Mouse (Mus musculus): ENCODE results near the gene Ppt1. TPM values are rescaled to one million over a fixed set of nuclear protein-coding genes. Genes with fewer than 3 reads are reported as not detected.

Ppt1 gene
- polyA plus RNA-seq, 1 experiment from 2014 or later = 85.2 TPM

DNA sequence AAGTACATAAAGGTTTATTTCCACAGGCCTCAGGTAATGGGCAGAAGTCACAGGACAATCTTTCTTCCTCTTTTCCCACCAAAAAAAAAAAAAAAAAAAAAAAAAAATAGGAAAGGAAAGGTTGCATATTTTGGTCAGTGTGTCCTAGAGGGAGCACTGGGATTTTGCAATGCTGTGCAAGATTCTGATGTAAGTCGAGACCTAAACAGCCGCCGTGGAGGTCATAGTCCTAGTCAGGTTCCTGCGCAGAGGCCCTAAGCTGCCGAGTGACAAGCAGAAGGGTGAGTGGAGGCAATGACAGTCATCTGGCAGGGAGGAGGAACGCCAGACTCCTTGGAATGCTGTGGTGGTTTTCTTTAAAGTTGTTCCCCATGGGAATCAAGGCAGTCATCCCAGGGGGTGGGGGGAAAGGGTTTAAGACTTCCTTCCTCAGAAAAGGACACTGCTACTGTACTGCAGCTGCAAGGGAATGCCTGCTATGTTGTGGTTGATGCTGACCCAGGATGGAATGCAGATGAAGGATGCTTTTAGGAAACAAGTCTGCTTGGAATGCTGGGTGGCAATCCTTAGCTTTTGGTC, 23.1 kb downstream of the Ppt1 start:
- peaks cover 43% of the 10 kb centered on the region for H3K36me3 ChIP-seq (ENCODE audit: control insufficient read depth, insufficient read depth)
- 78% methylated on average over 6 of the region's 6 CpGs for WGBS
- no peak overlapping the region for H3K27ac ChIP-seq (ENCODE audit: low read length)
- no peaks in the 10 kb centered on the region for H3K9me3 ChIP-seq (ENCODE audit: control insufficient read depth, low read length)
- H3K4me1 ChIP-seq (replicated peaks; ENCODE audit: control insufficient read depth, insufficient read depth, low read length) = no peaks in the 10 kb centered on the region
- H3K27me3 ChIP-seq (replicated peaks; ENCODE audit: control insufficient read depth, insufficient read depth, low read length) = no peaks in the 10 kb centered on the region
- H3K4me2 ChIP-seq (ENCODE audit: low read length) = no peak overlapping the region
- no peak overlapping the region for H3K4me3 ChIP-seq (replicated peaks; ENCODE audit: low read length)
- H3K9ac ChIP-seq (replicated peaks; ENCODE audit: low read depth, low read length) = no peak overlapping the region
- no peak for ATAC-seq

DNA sequence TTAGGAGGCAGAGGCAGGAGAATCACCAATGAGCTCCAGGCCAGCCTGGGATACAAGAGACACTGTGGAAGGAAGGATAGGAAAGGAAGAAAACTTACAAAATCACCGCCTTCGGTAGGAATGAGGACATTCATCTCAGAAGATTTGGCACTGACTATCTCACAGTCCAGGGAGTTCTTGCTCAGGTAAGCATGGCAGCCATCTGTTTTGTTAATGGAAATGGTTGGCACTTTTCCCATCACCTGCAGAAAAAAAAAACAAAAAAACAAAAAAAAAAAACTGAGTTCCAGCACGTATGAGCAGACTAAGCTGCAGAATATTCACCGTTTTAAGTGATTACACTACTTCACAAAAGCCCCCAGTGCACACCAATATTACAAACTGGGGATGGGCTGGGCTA, 25.8 kb downstream of the Ppt1 start:
- H3K4me3 ChIP-seq (replicated peaks; ENCODE audit: low read length) = no peak overlapping the region
- WGBS = 90% methylated on average over 4 of the region's 4 CpGs
- H3K4me1 ChIP-seq (replicated peaks; ENCODE audit: control insufficient read depth, insufficient read depth, low read length) = no peaks in the 10 kb centered on the region
- H3K9ac ChIP-seq (replicated peaks; ENCODE audit: low read depth, low read length) = no peak overlapping the region
- no peak overlapping the region for H3K4me2 ChIP-seq (ENCODE audit: low read length)
- H3K36me3 ChIP-seq (ENCODE audit: control insufficient read depth, insufficient read depth) = peaks cover 55% of the 10 kb centered on the region
- no peaks in the 10 kb centered on the region for H3K27me3 ChIP-seq (replicated peaks; ENCODE audit: control insufficient read depth, insufficient read depth, low read length)
- no peak for ATAC-seq
- H3K27ac ChIP-seq (ENCODE audit: low read length) = no peak overlapping the region
- H3K9me3 ChIP-seq (ENCODE audit: control insufficient read depth, low read length) = no peaks in the 10 kb centered on the region

DNA sequence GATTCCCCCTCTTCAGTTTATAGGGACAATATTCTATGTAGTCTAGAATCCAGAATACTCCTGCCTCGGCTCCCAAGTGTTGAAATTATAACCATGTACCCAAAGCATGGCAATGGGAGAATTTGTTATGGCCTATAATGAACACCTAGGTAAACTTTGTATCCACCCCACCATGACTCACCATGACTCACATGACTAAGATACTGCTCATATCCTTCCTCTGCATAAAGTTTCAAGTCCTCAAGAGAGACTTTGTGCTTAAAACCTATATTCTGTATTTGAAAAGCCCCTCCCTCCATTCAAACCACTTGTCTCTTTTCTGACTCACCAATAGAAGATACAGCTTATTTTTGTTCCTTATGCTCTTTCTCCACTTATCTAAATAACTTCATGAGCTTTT, 32.0 kb downstream of the Ppt1 start:
- Histone ChIP-seq H3K9me3 (ENCODE audit: control insufficient read depth, low read length) (no peaks in the 10 kb centered on the region), H3K27me3 (replicated peaks; ENCODE audit: control insufficient read depth, insufficient read depth, low read length) (no peaks in the 10 kb centered on the region), H3K4me2 (ENCODE audit: low read length) (no peak overlapping the region), H3K4me3 (replicated peaks; ENCODE audit: low read length) (no peak overlapping the region), H3K27ac (ENCODE audit: low read length) (no peak overlapping the region), H3K9ac (replicated peaks; ENCODE audit: low read depth, low read length) (no peak overlapping the region), H3K36me3 (ENCODE audit: control insufficient read depth, insufficient read depth) (peaks cover 52% of the 10 kb centered on the region), H3K4me1 (replicated peaks; ENCODE audit: control insufficient read depth, insufficient read depth, low read length) (no peaks in the 10 kb centered on the region)
- no peak for ATAC-seq
- WGBS = 96% methylated on average over 1 of the region's 1 CpGs

DNA sequence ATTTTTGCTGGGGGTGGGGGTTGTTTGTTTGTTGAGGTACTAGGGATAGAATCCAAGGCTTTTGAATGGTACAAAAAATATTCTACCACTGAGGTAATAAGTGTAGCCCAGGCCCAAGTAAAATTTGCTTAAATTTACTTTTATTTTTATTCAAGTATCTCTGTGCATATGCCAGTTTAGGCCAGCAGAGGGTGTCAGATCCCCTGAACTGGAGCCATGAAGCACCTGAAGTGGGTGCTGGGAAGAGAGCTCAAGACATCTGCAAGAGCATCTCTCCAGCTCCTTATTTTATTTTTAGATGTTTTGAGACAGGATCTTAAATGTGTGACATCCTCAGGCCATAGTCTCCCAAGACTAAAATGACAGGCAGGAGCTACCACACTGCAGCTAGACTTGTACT, 34.0 kb downstream of the Ppt1 start:
- H3K4me3 ChIP-seq (replicated peaks; ENCODE audit: low read length) = no peak overlapping the region
- no peaks in the 10 kb centered on the region for H3K9me3 ChIP-seq (ENCODE audit: control insufficient read depth, low read length)
- no peak overlapping the region for H3K9ac ChIP-seq (replicated peaks; ENCODE audit: low read depth, low read length)
- no peak overlapping the region for H3K27ac ChIP-seq (ENCODE audit: low read length)
- no peak overlapping the region for H3K4me2 ChIP-seq (ENCODE audit: low read length)
- H3K36me3 ChIP-seq (ENCODE audit: control insufficient read depth, insufficient read depth) = peaks cover 38% of the 10 kb centered on the region
- H3K4me1 ChIP-seq (replicated peaks; ENCODE audit: control insufficient read depth, insufficient read depth, low read length) = no peaks in the 10 kb centered on the region
- no peak for ATAC-seq
- no peaks in the 10 kb centered on the region for H3K27me3 ChIP-seq (replicated peaks; ENCODE audit: control insufficient read depth, insufficient read depth, low read length)

DNA sequence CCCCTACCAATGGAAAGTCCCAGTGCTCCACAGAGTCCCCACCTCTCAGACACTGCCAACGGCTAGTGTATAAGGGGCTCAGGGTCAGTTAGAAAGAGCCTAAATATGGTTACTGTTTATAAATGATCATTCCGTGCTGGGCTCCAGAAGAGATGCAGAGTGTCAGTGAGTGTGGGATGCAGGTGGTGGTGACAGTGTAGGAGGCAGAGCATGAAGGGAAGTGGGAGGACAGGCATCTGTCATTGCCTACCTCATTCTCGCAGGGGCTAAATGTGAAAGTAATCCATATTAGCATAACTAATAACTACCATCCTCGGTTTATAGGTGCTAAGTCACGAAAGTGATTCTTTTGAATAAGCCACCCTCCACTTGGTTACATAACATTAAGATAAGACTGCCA, 34.7 kb downstream of the Ppt1 start:
- Histone ChIP-seq H3K27ac (ENCODE audit: low read length) (no peak overlapping the region), H3K9me3 (ENCODE audit: control insufficient read depth, low read length) (no peaks in the 10 kb centered on the region), H3K4me1 (replicated peaks; ENCODE audit: control insufficient read depth, insufficient read depth, low read length) (no peaks in the 10 kb centered on the region), H3K9ac (replicated peaks; ENCODE audit: low read depth, low read length) (no peak overlapping the region), H3K36me3 (ENCODE audit: control insufficient read depth, insufficient read depth) (peaks cover 31% of the 10 kb centered on the region), H3K27me3 (replicated peaks; ENCODE audit: control insufficient read depth, insufficient read depth, low read length) (no peaks in the 10 kb centered on the region), H3K4me3 (replicated peaks; ENCODE audit: low read length) (no peak overlapping the region), H3K4me2 (ENCODE audit: low read length) (no peak overlapping the region)
- WGBS = 92% methylated on average over 5 of the region's 5 CpGs
- no peak for ATAC-seq

DNA sequence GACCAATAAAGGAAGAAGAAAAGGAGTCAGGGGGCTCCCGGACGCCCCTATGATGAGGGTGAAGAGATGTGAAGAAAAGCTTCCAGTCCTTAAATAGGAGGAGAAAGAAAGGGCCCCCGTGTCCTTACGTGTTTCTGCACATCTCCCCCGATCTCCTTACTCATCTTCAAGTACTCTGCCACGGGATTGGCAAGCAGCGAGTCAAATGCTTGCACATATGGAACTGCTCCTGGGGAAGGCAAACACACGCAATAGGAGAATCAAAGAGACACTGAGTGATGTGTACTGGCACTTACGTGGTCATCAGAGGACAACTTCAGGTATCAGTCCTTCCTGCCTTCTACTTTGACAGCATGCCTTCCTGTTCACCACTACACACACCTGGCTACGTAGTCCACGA, 35.2 kb downstream of the Ppt1 start:
- Histone ChIP-seq H3K4me2 (ENCODE audit: low read length) (no peak overlapping the region), H3K9ac (replicated peaks; ENCODE audit: low read depth, low read length) (no peak overlapping the region), H3K27me3 (replicated peaks; ENCODE audit: control insufficient read depth, insufficient read depth, low read length) (no peaks in the 10 kb centered on the region), H3K36me3 (ENCODE audit: control insufficient read depth, insufficient read depth) (peaks cover 28% of the 10 kb centered on the region), H3K27ac (ENCODE audit: low read length) (no peak overlapping the region), H3K9me3 (ENCODE audit: control insufficient read depth, low read length) (no peaks in the 10 kb centered on the region), H3K4me3 (replicated peaks; ENCODE audit: low read length) (no peak overlapping the region), H3K4me1 (replicated peaks; ENCODE audit: control insufficient read depth, insufficient read depth, low read length) (no peaks in the 10 kb centered on the region)
- 92% methylated on average over 11 of the region's 11 CpGs for WGBS
- ATAC-seq = no peak

DNA sequence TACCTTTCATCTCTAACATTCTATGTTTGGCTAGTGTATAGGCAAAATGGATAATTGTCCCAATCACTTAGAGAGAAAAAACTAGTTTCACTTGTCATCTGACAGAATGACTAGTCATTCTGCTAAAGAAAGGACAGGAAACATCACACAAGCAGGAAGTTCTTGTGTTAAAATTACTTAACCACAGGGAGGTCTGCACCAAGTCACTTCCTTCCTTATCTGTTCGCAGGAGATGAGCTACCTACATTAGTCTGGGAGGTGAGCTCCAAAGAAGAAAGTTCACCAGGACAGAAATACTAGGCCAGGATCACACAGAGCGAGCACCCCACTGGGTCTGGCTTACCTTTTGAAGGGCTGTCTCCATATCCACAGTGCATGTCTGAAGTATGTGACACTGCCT, 35.9 kb downstream of the Ppt1 start:
- ATAC-seq = no peak
- Histone ChIP-seq H3K4me1 (replicated peaks; ENCODE audit: control insufficient read depth, insufficient read depth, low read length) (no peaks in the 10 kb centered on the region), H3K9ac (replicated peaks; ENCODE audit: low read depth, low read length) (no peak overlapping the region), H3K4me3 (replicated peaks; ENCODE audit: low read length) (no peak overlapping the region), H3K36me3 (ENCODE audit: control insufficient read depth, insufficient read depth) (peaks cover 23% of the 10 kb centered on the region), H3K27me3 (replicated peaks; ENCODE audit: control insufficient read depth, insufficient read depth, low read length) (no peaks in the 10 kb centered on the region), H3K4me2 (ENCODE audit: low read length) (no peak overlapping the region), H3K9me3 (ENCODE audit: control insufficient read depth, low read length) (no peaks in the 10 kb centered on the region), H3K27ac (ENCODE audit: low read length) (no peak overlapping the region)
- 90% methylated on average over 2 of the region's 2 CpGs for WGBS

DNA sequence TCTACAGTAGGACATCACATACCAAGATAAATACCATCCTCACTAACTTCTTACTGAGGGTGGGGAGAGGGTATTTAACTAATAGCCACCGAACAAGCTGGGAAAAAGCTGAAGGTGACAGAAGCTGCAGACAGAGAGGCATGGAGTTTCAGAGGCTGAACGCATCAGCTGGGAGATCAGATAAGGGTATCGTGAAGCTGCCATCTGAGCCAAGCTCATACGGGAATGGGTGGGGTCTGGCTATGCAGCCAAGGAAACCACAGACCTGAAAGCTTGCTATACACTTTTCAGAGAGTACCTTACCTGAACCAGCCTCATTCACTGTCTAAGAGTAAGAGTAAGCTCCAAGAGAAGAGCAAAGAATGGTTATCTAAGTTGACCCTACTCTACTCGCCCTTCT, 37.0 kb downstream of the Ppt1 start:
- no peaks in the 10 kb centered on the region for H3K4me1 ChIP-seq (replicated peaks; ENCODE audit: control insufficient read depth, insufficient read depth, low read length)
- H3K9ac ChIP-seq (replicated peaks; ENCODE audit: low read depth, low read length) = no peak overlapping the region
- ATAC-seq = no peak
- H3K27me3 ChIP-seq (replicated peaks; ENCODE audit: control insufficient read depth, insufficient read depth, low read length) = no peaks in the 10 kb centered on the region
- no peak overlapping the region for H3K27ac ChIP-seq (ENCODE audit: low read length)
- no peak overlapping the region for H3K4me3 ChIP-seq (replicated peaks; ENCODE audit: low read length)
- H3K4me2 ChIP-seq (ENCODE audit: low read length) = no peak overlapping the region
- H3K36me3 ChIP-seq (ENCODE audit: control insufficient read depth, insufficient read depth) = peaks cover 19% of the 10 kb centered on the region
- 92% methylated on average over 5 of the region's 5 CpGs for WGBS
- no peaks in the 10 kb centered on the region for H3K9me3 ChIP-seq (ENCODE audit: control insufficient read depth, low read length)

DNA sequence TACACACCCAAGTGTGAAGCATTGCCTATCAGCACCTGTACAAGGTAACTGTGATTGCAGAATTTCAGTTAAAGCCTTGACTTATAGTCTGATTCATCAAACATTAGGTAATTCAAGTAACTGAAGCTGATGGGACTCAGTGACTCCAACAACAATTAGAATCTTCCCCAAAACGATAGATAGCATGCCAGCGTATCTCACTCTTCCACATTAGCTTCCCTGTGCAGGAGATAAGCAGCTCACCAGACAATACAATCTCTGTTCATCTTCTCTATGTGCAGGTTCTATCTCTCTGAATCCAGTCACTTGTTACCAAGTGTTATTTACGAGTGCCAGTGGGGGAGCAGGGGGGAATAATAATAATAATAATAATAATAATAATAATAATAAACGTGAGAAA, 37.5 kb downstream of the Ppt1 start:
- H3K36me3 ChIP-seq (ENCODE audit: control insufficient read depth, insufficient read depth) = peaks cover 19% of the 10 kb centered on the region
- no peaks in the 10 kb centered on the region for H3K27me3 ChIP-seq (replicated peaks; ENCODE audit: control insufficient read depth, insufficient read depth, low read length)
- 88% methylated on average over 4 of the region's 4 CpGs for WGBS

More for the DNA sequence above, 37.5 kb downstream of the Ppt1 start:
- ATAC-seq = no peak
- Histone ChIP-seq H3K9ac (replicated peaks; ENCODE audit: low read depth, low read length) (no peak overlapping the region), H3K4me1 (replicated peaks; ENCODE audit: control insufficient read depth, insufficient read depth, low read length) (no peaks in the 10 kb centered on the region), H3K9me3 (ENCODE audit: control insufficient read depth, low read length) (no peaks in the 10 kb centered on the region), H3K4me3 (replicated peaks; ENCODE audit: low read length) (no peak overlapping the region), H3K4me2 (ENCODE audit: low read length) (no peak overlapping the region), H3K27ac (ENCODE audit: low read length) (no peak overlapping the region)

All from forebrain, embryonic 16.5 days (tissue).